Mouse (Mus musculus) left cerebral cortex, postnatal 36 days (tissue): Measurements from ENCODE around the gene AC129217.1. TPM values are rescaled to one million over a fixed set of nuclear protein-coding genes. Genes with fewer than 3 reads are reported as not detected.

Experiments
- microRNA-seq: library from miRNA; unstranded; fragments of <30 nt; microRNA quantifications from one replicate; pipeline ENCODE4 v1.2.0, GENCODE M21; 2022
- total RNA-seq, 2 experiments: library from RNA; stranded (reverse); gene quantifications; 2 replicates each; pipeline ENCODE4 v1.2.3; 2021

AC129217.1 gene
- total RNA-seq, 2 experiments from 2014 or later: not detected

Small RNA genes within 50 kb of the gene (microRNA-seq; reads per million reads assigned to microRNA genes)
- not detected for gene Mir5136

Other genes with a start within 250 kb of the AC129217.1 start
- gene Slc22a8, start 238.5 kb upstream of the AC129217.1 start, total RNA-seq: 10 to 100 TPM; 10.7 to 14.3 TPM
- gene Slc22a6, start 211.7 kb upstream of the AC129217.1 start, total RNA-seq: 1 to 10 TPM; 5.0 to 6.0 TPM
- gene Chrm1, start 166.0 kb upstream of the AC129217.1 start, total RNA-seq: 100 to 1,000 TPM; 157 to 166 TPM
- gene Slc3a2, start 106.4 kb upstream of the AC129217.1 start, total RNA-seq: 100 to 1,000 TPM; 151 to 173 TPM
- gene Wdr74, start 93.9 kb upstream of the AC129217.1 start, total RNA-seq: 10 to 100 TPM; 50.8 to 55.2 TPM
- 1 to 10 TPM in 1 of 2 experiments, not detected in 1; 3.4 TPM for gene 1700092M07Rik, start 89.1 kb upstream of the AC129217.1 start, total RNA-seq
- 10 to 100 TPM; 57.9 to 81.8 TPM for gene Stx5a, start 88.4 kb upstream of the AC129217.1 start, total RNA-seq
- 10 to 100 TPM; 68.5 to 99.7 TPM for gene Nxf1, start 72.7 kb upstream of the AC129217.1 start, total RNA-seq
- 10 to 100 TPM; 68.5 to 75.9 TPM for gene Tmem223, start 58.8 kb upstream of the AC129217.1 start, total RNA-seq
- 10 to 100 TPM in 1 of 2 experiments, 1 to 10 TPM in 1; 8.9 to 11.0 TPM for gene Tmem179b, start 55.3 kb upstream of the AC129217.1 start, total RNA-seq
- gene Taf6l, start 43.4 kb upstream of the AC129217.1 start, total RNA-seq: 10 to 100 TPM; 12.5 to 14.4 TPM
- 100 to 1,000 TPM; 102 to 107 TPM for gene Polr2g, start 31.2 kb upstream of the AC129217.1 start, total RNA-seq
- 1 to 10 TPM; 4.9 to 6.3 TPM for gene Zbtb3, start 27.2 kb upstream of the AC129217.1 start, total RNA-seq
- gene Ttc9c, start 10.4 kb upstream of the AC129217.1 start, total RNA-seq: 10 to 100 TPM; 33.1 to 33.3 TPM
- 100 to 1,000 TPM; 110 to 118 TPM for gene Hnrnpul2, start 9.8 kb upstream of the AC129217.1 start, total RNA-seq
- gene Bscl2, start 7.7 kb downstream of the AC129217.1 start, total RNA-seq: 100 to 1,000 TPM; 118 TPM
- 100 to 1,000 TPM; 190 to 230 TPM for gene Gng3, start 9.4 kb downstream of the AC129217.1 start, total RNA-seq
- gene Lrrn4cl, start 21.0 kb downstream of the AC129217.1 start, total RNA-seq: 1 to 10 TPM; 1.3 to 1.6 TPM
- gene Ubxn1, start 41.7 kb downstream of the AC129217.1 start, total RNA-seq: 100 to 1,000 TPM in 1 of 2 experiments, 10 to 100 TPM in 1; 92.2 to 101 TPM
- 10 to 100 TPM; 32.1 to 39.8 TPM for gene Uqcc3, start 51.1 kb downstream of the AC129217.1 start, total RNA-seq
- 1 to 10 TPM; 4.8 to 5.0 TPM for gene Lbhd1, start 54.0 kb downstream of the AC129217.1 start, total RNA-seq
- not detected for gene Gm49403, start 54.2 kb downstream of the AC129217.1 start, total RNA-seq
- gene 1810009A15Rik, start 59.1 kb downstream of the AC129217.1 start, total RNA-seq: 10 to 100 TPM; 21.6 to 26.6 TPM
- gene Gm49416, start 59.2 kb downstream of the AC129217.1 start, total RNA-seq: 1 to 10 TPM in 1 of 2 experiments, not detected in 1; 7.6 TPM
- gene Ints5, start 63.2 kb downstream of the AC129217.1 start, total RNA-seq: 10 to 100 TPM; 22.4 to 25.3 TPM
- gene Ganab, start 68.3 kb downstream of the AC129217.1 start, total RNA-seq: 100 to 1,000 TPM in 1 of 2 experiments, 10 to 100 TPM in 1; 95.3 to 102 TPM
- gene B3gat3, start 90.6 kb downstream of the AC129217.1 start, total RNA-seq: 100 to 1,000 TPM; 167 to 187 TPM
- gene Rom1, start 99.6 kb downstream of the AC129217.1 start, total RNA-seq: 1 to 10 TPM; 7.0 to 7.2 TPM
- 10 to 100 TPM in 1 of 2 experiments, 1 to 10 TPM in 1; 9.6 to 12.6 TPM for gene Eml3, start 99.8 kb downstream of the AC129217.1 start, total RNA-seq
- gene Mta2, start 112.1 kb downstream of the AC129217.1 start, total RNA-seq: 10 to 100 TPM; 43.9 to 52.0 TPM
- gene Tut1, start 124.1 kb downstream of the AC129217.1 start, total RNA-seq: 10 to 100 TPM; 17.5 to 21.5 TPM
- gene Eef1g, start 137.3 kb downstream of the AC129217.1 start, total RNA-seq: 100 to 1,000 TPM; 219 to 232 TPM
- gene Ahnak, start 159.5 kb downstream of the AC129217.1 start, total RNA-seq: 10 to 100 TPM; 16.6 to 32.1 TPM